Mouse (Mus musculus): ENCODE measurements around the gene Ankar. TPM values are rescaled to one million over a fixed set of nuclear protein-coding genes. Genes with fewer than 3 reads are reported as not detected.

Gene Ankar
- polyA plus RNA-seq, 2 experiments: not detected

DNA sequence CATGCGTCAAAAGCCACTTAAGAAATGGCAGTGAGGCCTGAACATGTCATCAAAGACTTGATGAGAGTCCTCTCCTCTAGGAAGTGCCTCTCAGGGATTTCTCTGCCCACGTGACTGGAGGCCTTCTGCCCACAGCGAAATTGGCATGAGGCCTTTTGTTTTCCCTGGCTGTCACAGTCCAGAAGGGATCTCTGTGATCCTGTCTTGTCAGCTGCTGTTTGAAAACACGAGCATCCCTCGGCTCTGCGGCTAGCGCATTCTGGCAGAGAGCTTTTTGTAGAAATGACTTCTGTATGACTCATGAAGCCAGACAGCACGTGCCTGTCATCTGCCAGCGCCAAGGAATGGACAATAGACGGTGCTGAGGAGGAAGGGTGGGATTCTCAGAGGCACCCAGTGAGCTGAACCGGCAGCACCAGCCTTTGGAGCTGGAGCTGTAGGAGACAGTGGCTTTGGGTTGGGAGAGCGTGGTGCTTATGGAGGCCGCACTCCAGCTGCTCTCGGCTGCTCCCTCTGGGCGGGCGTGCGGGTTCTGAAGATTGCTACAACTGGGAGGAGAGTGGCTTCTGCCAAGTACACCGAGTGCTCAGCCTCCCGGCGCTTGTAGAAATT is 106.9 kb downstream of the Ankar start:
- Histone ChIP-seq H3K36me3 (replicated peaks; ENCODE audit: control insufficient read depth, insufficient read depth, low read depth) (peaks cover 7% of the 10 kb centered on the region), H3K4me3 (ENCODE audit: insufficient read depth in 1 of 2, low read depth in 2 of 2, low read length in 2 of 2) (no peak overlapping the region), H3K4me1 (replicated peaks; ENCODE audit: control insufficient read depth in 2 of 2, insufficient read depth in 2 of 2, low read length in 1 of 2) (no peaks in the 10 kb centered on the region), H3K9me3 (ENCODE audit: control insufficient read depth, low read length) (no peaks in the 10 kb centered on the region), H3K27me3 (ENCODE audit: control insufficient read depth, insufficient read depth, low read length) (no peaks in the 10 kb centered on the region), H3K27ac (no peak overlapping the region), H3K9ac (replicated peaks) (no peak overlapping the region), H3K4me2 (ENCODE audit: low read depth) (no peak overlapping the region)
- WGBS (ENCODE audit: insufficient replicate concordance): 80% methylated on average over 20 of the region's 20 CpGs
- TF ChIP-seq CTCF (IDR thresholded peaks at IDR 0.05; ENCODE audit: low read depth) (no peak), EP300 (IDR thresholded peaks at IDR 0.05; ENCODE audit: low read depth) (no peak)
- no peak for DNase-seq (ENCODE audit: low read depth in 3 of 3, low spot score in 3 of 3)
- no peak for ATAC-seq (ENCODE audit: insufficient read depth)

Other genes with a start within 250 kb of the Ankar start
- gene March4, start 163.6 kb downstream of the Ankar start, polyA plus RNA-seq (2012; rRNA removed): not detected in 2 replicates
- gene March4, start 163.6 kb downstream of the Ankar start, polyA plus RNA-seq (2014; fragmentation: Nextera tagmentation; extraction: Ambion mirVana): not detected in 2 replicates
- 8.8 and 10.6 TPM in 2 replicates for gene Smarcal1, start 117.3 kb downstream of the Ankar start, polyA plus RNA-seq (2012; rRNA removed)
- 6.7 TPM in 2 replicates for gene Smarcal1, start 117.3 kb downstream of the Ankar start, polyA plus RNA-seq (2014; fragmentation: Nextera tagmentation; extraction: Ambion mirVana)
- gene Rpl37a, start 10.7 kb upstream of the Ankar start, polyA plus RNA-seq (2012; rRNA removed): 415 and 957 TPM in 2 replicates
- gene Rpl37a, start 10.7 kb upstream of the Ankar start, polyA plus RNA-seq (2014; fragmentation: Nextera tagmentation; extraction: Ambion mirVana): 1,180 and 1,233 TPM in 2 replicates
- 2.4 and 3.4 TPM in 2 replicates for gene Igfbp2, start 123.9 kb upstream of the Ankar start, polyA plus RNA-seq (2012; rRNA removed)
- 1.6 and 2.3 TPM in 2 replicates for gene Igfbp2, start 123.9 kb upstream of the Ankar start, polyA plus RNA-seq (2014; fragmentation: Nextera tagmentation; extraction: Ambion mirVana)
- gene Igfbp5, start 174.3 kb upstream of the Ankar start, polyA plus RNA-seq (2012; rRNA removed): 1.2 and 1.3 TPM in 2 replicates
- 0.36 and 0.45 TPM in 2 replicates for gene Igfbp5, start 174.3 kb upstream of the Ankar start, polyA plus RNA-seq (2014; fragmentation: Nextera tagmentation; extraction: Ambion mirVana)

Data from liver, embryonic 14.5 days (tissue).